Mouse (Mus musculus) MEL (cell line): ENCODE results near the gene Tarbp1. TPM values are rescaled to one million over a fixed set of nuclear protein-coding genes. Genes with fewer than 3 reads are reported as not detected.

ENCODE experiments used
- DNase-seq: peaks from one replicate; pipeline ENCODE4 v3.0.0; 2011; ENCODE audit warnings: low read depth, low spot score
- H3K27ac ChIP-seq: 2 replicates; pipeline ENCODE4 v1.5.1; 2012; ENCODE audit warnings: low read depth, mild to moderate bottlenecking, control low read depth, low read length, moderate library complexity; ENCODE audit not compliant: control insufficient read depth
- H3K27me3 ChIP-seq, 2 experiments: fragments of 150-350 bp in 1 of 2; sonication (generic) in 1 of 2; 2 replicates each; pipeline ENCODE4 v1.6.1; 2012; ENCODE audit warnings: low read length in 2 of 2, mild to moderate bottlenecking in 2 of 2, improper control_type of control experiment in 1 of 2, moderate library complexity in 1 of 2; ENCODE audit not compliant: insufficient read depth in 2 of 2, control insufficient read depth in 1 of 2
- H3K36me3 ChIP-seq, 2 experiments: 2 replicates each; pipeline ENCODE4 v1.6.1; 2012 to 2014; ENCODE audit warnings: low read length in 2 of 2, improper control_type of control experiment in 1 of 2, inconsistent platforms in 1 of 2, mild to moderate bottlenecking in 1 of 2; ENCODE audit not compliant: insufficient read depth in 2 of 2, control insufficient read depth in 1 of 2
- H3K4me1 ChIP-seq, 2 experiments: fragments of 150-350 bp in 1 of 2; sonication (generic) in 1 of 2; 2 replicates each; pipeline ENCODE4 v1.6.1; 2012; ENCODE audit warnings: low read length in 2 of 2, improper control_type of control experiment in 1 of 2, mild to moderate bottlenecking in 1 of 2; ENCODE audit not compliant: insufficient read depth in 2 of 2, control insufficient read depth in 1 of 2
- H3K4me3 ChIP-seq, 2 experiments: fragments of 150-350 bp in 1 of 2; sonication (generic) in 1 of 2; 2 replicates each; pipeline ENCODE4 v1.5.1; 2012; ENCODE audit warnings: low read depth in 2 of 2, low read length in 2 of 2, mild to moderate bottlenecking in 2 of 2, moderate library complexity in 2 of 2, control low read depth in 1 of 2, improper control_type of control experiment in 1 of 2; ENCODE audit not compliant: control insufficient read depth in 1 of 2, insufficient read depth in 1 of 2
- H3K79me2 ChIP-seq: 2 replicates; pipeline ENCODE4 v1.6.1; 2012; ENCODE audit warnings: mild to moderate bottlenecking, low read length, moderate library complexity; ENCODE audit not compliant: control insufficient read depth, poor library complexity, insufficient read depth
- H3K9ac ChIP-seq: 2 replicates; pipeline ENCODE4 v1.6.1; 2012; ENCODE audit warnings: low read depth, mild to moderate bottlenecking, control low read depth, low read length, moderate library complexity; ENCODE audit not compliant: control insufficient read depth, poor library complexity, severe bottlenecking
- H3K9me3 ChIP-seq: fragments of 150-350 bp; sonication (generic); replicated peaks from 2 replicates; pipeline ENCODE4 v1.6.1; 2012; ENCODE audit warnings: mild to moderate bottlenecking, low read length, improper control_type of control experiment, moderate library complexity; ENCODE audit not compliant: insufficient read depth
- BHLHE40 ChIP-seq: IDR thresholded peaks from 2 replicates; pipeline ENCODE4 v1.6.1; 2012; ENCODE audit warnings: low read depth, mild to moderate bottlenecking, inconsistent platforms, low read length, improper control_type of control experiment, borderline replicate concordance
- CHD1 ChIP-seq: IDR thresholded peaks from 2 replicates; pipeline ENCODE4 v1.6.1; 2012; ENCODE audit warnings: low read depth, mild to moderate bottlenecking, inconsistent platforms, low read length, improper control_type of control experiment
- CHD2 ChIP-seq: IDR thresholded peaks from 2 replicates; pipeline ENCODE4 v1.6.1; 2011; ENCODE audit warnings: low read length, improper control_type of control experiment
- CTCF ChIP-seq, 3 experiments: IDR thresholded peaks in 2 of 3; conservative IDR thresholded peaks in 1 of 3; 2 replicates each; pipeline ENCODE4 v1.5.1; 2011 to 2012; ENCODE audit warnings: low read length in 3 of 3, low read depth in 2 of 3, mild to moderate bottlenecking in 2 of 3, improper control_type of control experiment in 1 of 3, inconsistent platforms in 1 of 3, mixed read lengths in 1 of 3, moderate library complexity in 1 of 3; ENCODE audit not compliant: control insufficient read depth in 1 of 3, insufficient read depth in 1 of 3, poor library complexity in 1 of 3, severe bottlenecking in 1 of 3
- ELF1 ChIP-seq: IDR thresholded peaks from 2 replicates; pipeline ENCODE4 v1.6.1; 2014; ENCODE audit warnings: low read depth, mild to moderate bottlenecking, inconsistent platforms, low read length, improper control_type of control experiment, moderate library complexity
- EP300 ChIP-seq, 2 experiments: IDR thresholded peaks; 2 replicates each; pipeline ENCODE4 v1.6.1; 2011; ENCODE audit warnings: improper control_type of control experiment in 2 of 2, low read length in 2 of 2, low read depth in 1 of 2, mild to moderate bottlenecking in 1 of 2
- JUND ChIP-seq: IDR thresholded peaks from 2 replicates; pipeline ENCODE4 v1.6.1; 2011; ENCODE audit warnings: low read depth, mild to moderate bottlenecking, improper control_type of control experiment, low read length
- KAT2A ChIP-seq: conservative IDR thresholded peaks from 2 replicates; pipeline ENCODE4 v1.6.1; 2012; ENCODE audit warnings: low read depth, low read length, improper control_type of control experiment, inconsistent platforms
- MAFK ChIP-seq: IDR thresholded peaks from 2 replicates; pipeline ENCODE4 v1.6.1; 2011; ENCODE audit warnings: low read depth, mild to moderate bottlenecking, low read length, improper control_type of control experiment, borderline replicate concordance
- MAX ChIP-seq: IDR thresholded peaks from 2 replicates; pipeline ENCODE4 v1.6.1; 2011; ENCODE audit warnings: low read length, improper control_type of control experiment
- MYB ChIP-seq: IDR thresholded peaks from 2 replicates; pipeline ENCODE4 v1.6.1; 2011; ENCODE audit warnings: mild to moderate bottlenecking, low read depth, low read length, improper control_type of control experiment
- MYC ChIP-seq: IDR thresholded peaks from 2 replicates; pipeline ENCODE4 v1.6.1; 2011; ENCODE audit warnings: low read depth, mild to moderate bottlenecking, low read length, improper control_type of control experiment, moderate library complexity
- NELFE ChIP-seq: IDR thresholded peaks from 2 replicates; pipeline ENCODE4 v1.6.1; 2011; ENCODE audit warnings: low read depth, low read length, improper control_type of control experiment
- POLR2A ChIP-seq, 2 experiments: IDR thresholded peaks; 2 replicates each; pipeline ENCODE4 v1.6.1; 2011 to 2012; ENCODE audit warnings: low read length in 2 of 2, mild to moderate bottlenecking in 2 of 2, control low read depth in 1 of 2, improper control_type of control experiment in 1 of 2, low read depth in 1 of 2, moderate library complexity in 1 of 2; ENCODE audit not compliant: control insufficient read depth in 1 of 2, insufficient read depth in 1 of 2, poor library complexity in 1 of 2
- POLR2AphosphoS2 ChIP-seq: IDR thresholded peaks from 2 replicates; pipeline ENCODE4 v1.6.1; 2011; ENCODE audit warnings: low read length, improper control_type of control experiment
- RCOR1 ChIP-seq: IDR thresholded peaks from 2 replicates; pipeline ENCODE4 v1.6.1; 2012; ENCODE audit warnings: low read depth, mild to moderate bottlenecking, inconsistent platforms, low read length, improper control_type of control experiment
- SIN3A ChIP-seq: IDR thresholded peaks from 2 replicates; pipeline ENCODE4 v1.6.1; 2012; ENCODE audit warnings: low read length, improper control_type of control experiment, inconsistent platforms
- SMC3 ChIP-seq: IDR thresholded peaks from 2 replicates; pipeline ENCODE4 v1.6.1; 2011; ENCODE audit warnings: low read depth, low read length, improper control_type of control experiment
- TBP ChIP-seq: IDR thresholded peaks from 2 replicates; pipeline ENCODE4 v1.8.0; 2011; ENCODE audit warnings: low read depth, low read length, improper control_type of control experiment
- TCF12 ChIP-seq: IDR thresholded peaks from 2 replicates; pipeline ENCODE4 v1.6.1; 2014; ENCODE audit warnings: low read depth, mild to moderate bottlenecking, inconsistent platforms, low read length, improper control_type of control experiment, moderate library complexity
- UBTF ChIP-seq: IDR thresholded peaks from 2 replicates; pipeline ENCODE4 v1.6.1; 2012; ENCODE audit warnings: low read depth, mild to moderate bottlenecking, inconsistent platforms, low read length, improper control_type of control experiment, moderate library complexity, borderline replicate concordance; ENCODE audit not compliant: insufficient read depth
- USF1 ChIP-seq: IDR thresholded peaks from 2 replicates; pipeline ENCODE4 v1.6.1; 2014; ENCODE audit warnings: low read depth, mild to moderate bottlenecking, inconsistent platforms, low read length, improper control_type of control experiment, moderate library complexity
- USF2 ChIP-seq, 2 experiments: IDR thresholded peaks; 2 replicates each; pipeline ENCODE4 v1.6.1; 2011 to 2012; ENCODE audit warnings: improper control_type of control experiment in 2 of 2, low read length in 2 of 2, borderline replicate concordance in 1 of 2, inconsistent platforms in 1 of 2, low read depth in 1 of 2, mild to moderate bottlenecking in 1 of 2; ENCODE audit not compliant: insufficient read depth in 1 of 2
- ZMIZ1 ChIP-seq: IDR thresholded peaks from 2 replicates; pipeline ENCODE4 v1.6.1; 2012; ENCODE audit warnings: low read depth, mild to moderate bottlenecking, inconsistent platforms, low read length, improper control_type of control experiment, moderate library complexity
- polyA plus RNA-seq, 2 experiments: library from polyadenylated mRNA; stranded (reverse) in 1 of 2; unstranded in 1 of 2; fragments of >175 nt in 1 of 2; fragments of >200 nt in 1 of 2; gene quantifications; 2 replicates each; pipeline versions ENCODE4 v1.2.1 to v1.2.4; 2012; ENCODE audit warnings: low replicate concordance in 2 of 2, low read depth in 1 of 2; ENCODE audit not compliant: insufficient read length in 2 of 2, insufficient read depth in 1 of 2, missing spikeins in 1 of 2
- total RNA-seq: library from RNA; depleted of rRNA; stranded (reverse); fragments of 300-350 nt; gene quantifications from 2 replicates; pipeline ENCODE4 v1.2.3, GENCODE M21; 2012

The Tarbp1 gene
- total and polyA plus RNA-seq, 3 experiments, result 5.4 to 8.4 TPM; not detected in 1

DNA sequence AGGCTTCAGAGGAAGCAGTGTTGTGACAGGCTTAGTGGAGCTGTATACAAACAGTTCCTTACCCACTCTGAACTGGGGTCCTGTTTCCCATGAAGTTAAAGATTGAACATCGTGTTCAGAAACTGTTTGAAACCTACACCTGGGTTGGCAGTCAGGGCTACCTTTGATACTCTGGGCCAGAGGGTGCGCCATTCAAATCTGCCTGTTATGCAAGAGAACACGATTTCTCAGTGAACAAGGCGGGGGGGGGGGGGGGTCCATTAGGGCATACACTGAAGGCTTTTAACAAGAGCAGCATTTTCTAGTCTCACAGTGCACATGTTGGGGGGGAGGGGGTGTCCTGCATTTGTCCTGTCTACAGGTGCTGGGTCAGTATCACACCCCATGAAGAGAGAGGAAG, 50.7 kb downstream of the Tarbp1 start:
- no peak overlapping the region for H3K4me3 ChIP-seq
- no peaks in the 10 kb centered on the region for H3K9me3 ChIP-seq
- H3K27ac ChIP-seq, result no peak overlapping the region
- no peaks in the 10 kb centered on the region for H3K27me3 ChIP-seq
- peaks cover 0 to 6% of the 10 kb centered on the region in 2 experiments; a peak in 2 of 4 replicates for H3K4me1 ChIP-seq
- H3K9ac ChIP-seq, result no peak overlapping the region
- H3K79me2 ChIP-seq, result peaks cover 10% of the 10 kb centered on the region
- TF ChIP-seq ZMIZ1 (no peak), CHD2 (no peak), POLR2AphosphoS2 (no peak), SIN3A (no peak), RCOR1 (no peak), JUND (no peak), CHD1 (no peak), ELF1 (no peak), TBP (no peak), MYB (no peak)
- DNase-seq, result no peak
- H3K36me3 ChIP-seq, result peaks cover 0 to 10% of the 10 kb centered on the region in 2 experiments

DNA sequence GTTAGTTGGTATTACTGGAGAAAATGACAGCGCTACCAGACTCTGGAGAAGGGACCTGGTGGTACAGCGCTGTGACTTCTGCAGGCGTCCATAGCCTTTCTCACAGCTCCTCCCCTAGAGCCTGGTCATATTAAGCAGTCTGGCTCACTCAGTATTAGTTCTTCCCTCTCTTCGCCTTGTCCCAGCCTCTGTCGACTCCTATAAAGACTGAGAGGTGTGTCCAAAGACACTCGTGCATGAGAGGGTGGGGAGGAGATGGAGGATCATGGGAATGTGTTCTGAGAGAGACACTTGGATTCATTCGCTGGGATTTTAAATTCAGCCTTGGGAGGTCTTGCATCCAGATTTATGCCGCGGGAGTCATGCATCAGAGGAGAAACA, 52.0 kb downstream of the Tarbp1 start:
- Histone ChIP-seq H3K4me1 (peaks cover 0 to 6% of the 10 kb centered on the region in 2 experiments; a peak in 2 of 4 replicates), H3K27ac (peak overlapping the region; percentile 46), H3K79me2 (peaks cover 10% of the 10 kb centered on the region), H3K27me3 (no peaks in the 10 kb centered on the region), H3K9me3 (no peaks in the 10 kb centered on the region)
- no peak for DNase-seq
- no peak for TF ChIP-seq EP300 (IDR thresholded peaks at IDR 0.05; ENCODE audit: low read depth in 1 of 2, low read length in 2 of 2)
- 0 out of 2 replicates have a peak, but pooled peaks have one; percentile 17 for TF ChIP-seq TBP
- TF ChIP-seq, all 39 proteins: peak for 1
- Histone ChIP-seq H3K9ac (peak overlapping the region; percentile 83), H3K4me3 (peak overlapping the region; percentile 88 to 90), H3K36me3 (peaks cover 0 to 10% of the 10 kb centered on the region in 2 experiments; a peak in 3 of 4 replicates)

DNA sequence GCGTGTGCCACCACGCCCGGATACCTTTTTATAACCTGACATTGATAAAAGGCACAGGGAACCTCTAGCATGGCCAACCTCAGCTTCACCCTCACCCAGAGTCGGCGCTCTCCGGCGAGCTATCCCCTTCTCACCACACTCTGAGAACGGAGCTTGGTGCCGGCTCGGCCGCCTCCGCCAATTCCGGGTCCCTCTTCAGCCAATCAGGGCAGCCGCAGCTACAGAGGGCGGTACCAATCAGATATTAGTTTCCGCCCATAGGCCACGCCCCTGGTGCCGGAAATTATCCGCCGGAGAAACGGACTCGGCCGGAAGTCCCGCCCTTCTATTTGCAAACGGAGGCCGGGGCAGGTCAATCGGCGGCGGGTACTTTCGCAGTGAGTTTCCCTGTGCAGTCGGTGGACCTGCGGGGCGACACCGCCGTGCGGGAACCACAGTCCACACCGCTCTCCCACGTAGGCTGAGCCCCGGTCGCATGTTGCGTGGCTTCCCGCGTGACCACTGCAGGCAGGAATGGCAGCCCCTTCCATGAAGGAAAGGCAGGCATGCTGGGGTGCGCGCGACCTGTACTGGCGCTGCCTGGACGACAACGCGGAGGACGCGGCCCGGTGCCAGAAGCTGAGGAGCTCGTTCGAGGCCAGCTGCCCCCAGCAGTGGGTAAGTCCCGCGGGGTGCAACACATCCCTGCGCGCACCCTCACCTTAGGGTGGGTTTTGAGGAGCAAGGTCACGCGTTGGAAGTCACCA, 52.5 kb downstream of the Tarbp1 start, which contains the start of gene Coa6:
Gene Coa6, plus strand, starts transcription at position 342 of the 746 bp plus-strand sequence.
- H3K9ac ChIP-seq, result peak within 1 kb of the TSS; percentile 83
- H3K36me3 ChIP-seq, result peaks cover 0 to 10% of the 10 kb centered on the region in 2 experiments; a peak in 3 of 4 replicates
- peaks cover 0 to 6% of the 10 kb centered on the region in 2 experiments; a peak in 2 of 4 replicates for H3K4me1 ChIP-seq
- H3K27me3 ChIP-seq, result no peaks in the 10 kb centered on the region
- H3K27ac ChIP-seq, result peak within 1 kb of the TSS; percentile 69
- H3K9me3 ChIP-seq, result no peaks in the 10 kb centered on the region
- H3K4me3 ChIP-seq, result peak within 1 kb of the TSS; percentile 88 to 90
- H3K79me2 ChIP-seq, result peaks cover 10% of the 10 kb centered on the region
- peak; percentile 97 for DNase-seq
- no peak for TF ChIP-seq MYC
- no peak for TF ChIP-seq MAFK
- 0 out of 2 replicates have a peak, but pooled peaks have one; percentile 55 for TF ChIP-seq POLR2AphosphoS2
- no peak for TF ChIP-seq UBTF
- TF ChIP-seq USF2 (IDR thresholded peaks at IDR 0.05; ENCODE audit: borderline replicate concordance in 1 of 2, insufficient read depth in 1 of 2, low read depth in 1 of 2, low read length in 2 of 2), result no peak
- TF ChIP-seq MAX, result no peak; the same call in 1 of the 2 replicates
- peak; percentile 64 for TF ChIP-seq NELFE
- no peak for TF ChIP-seq MYB
- no peak for TF ChIP-seq RCOR1
- TF ChIP-seq USF1, result no peak
- TF ChIP-seq BHLHE40, result no peak
- TF ChIP-seq KAT2A, result no peak; the same call in 1 of the 2 replicates
- TF ChIP-seq TCF12, result peak; percentile 15; the same call in 1 of the 2 replicates
- no peak for TF ChIP-seq CTCF (IDR thresholded peaks at IDR 0.05 in 2 of 3, conservative IDR thresholded peaks at IDR 0.05 in 1 of 3; ENCODE audit: control insufficient read depth in 1 of 3, insufficient read depth in 1 of 3, low read depth in 2 of 3, low read length in 3 of 3, poor library complexity in 1 of 3, severe bottlenecking in 1 of 3)
- TF ChIP-seq SMC3, result no peak
- peak; percentile 94 for TF ChIP-seq ELF1
- no peak for TF ChIP-seq CHD1
- peak; percentile 33 to 84; a peak in 2 of 4 replicates for TF ChIP-seq POLR2A (IDR thresholded peaks at IDR 0.05; ENCODE audit: control insufficient read depth in 1 of 2, insufficient read depth in 1 of 2, low read depth in 1 of 2, low read length in 2 of 2, poor library complexity in 1 of 2)
- TF ChIP-seq TBP, result peak; percentile 90
